Mouse (Mus musculus) natural killer cell, adult 2 months (primary cell): Measurements from ENCODE around the gene Gmppa.
A peak's percentile ranks its signal among the peaks of the same experiment; 100 is the strongest.

Source experiments
- DNase-seq, 2 experiments: peaks; one replicate each; pipeline ENCODE4 v3.0.0; 2022; ENCODE audit warnings: low spot score in 2 of 2

Gene Gmppa

DNA sequence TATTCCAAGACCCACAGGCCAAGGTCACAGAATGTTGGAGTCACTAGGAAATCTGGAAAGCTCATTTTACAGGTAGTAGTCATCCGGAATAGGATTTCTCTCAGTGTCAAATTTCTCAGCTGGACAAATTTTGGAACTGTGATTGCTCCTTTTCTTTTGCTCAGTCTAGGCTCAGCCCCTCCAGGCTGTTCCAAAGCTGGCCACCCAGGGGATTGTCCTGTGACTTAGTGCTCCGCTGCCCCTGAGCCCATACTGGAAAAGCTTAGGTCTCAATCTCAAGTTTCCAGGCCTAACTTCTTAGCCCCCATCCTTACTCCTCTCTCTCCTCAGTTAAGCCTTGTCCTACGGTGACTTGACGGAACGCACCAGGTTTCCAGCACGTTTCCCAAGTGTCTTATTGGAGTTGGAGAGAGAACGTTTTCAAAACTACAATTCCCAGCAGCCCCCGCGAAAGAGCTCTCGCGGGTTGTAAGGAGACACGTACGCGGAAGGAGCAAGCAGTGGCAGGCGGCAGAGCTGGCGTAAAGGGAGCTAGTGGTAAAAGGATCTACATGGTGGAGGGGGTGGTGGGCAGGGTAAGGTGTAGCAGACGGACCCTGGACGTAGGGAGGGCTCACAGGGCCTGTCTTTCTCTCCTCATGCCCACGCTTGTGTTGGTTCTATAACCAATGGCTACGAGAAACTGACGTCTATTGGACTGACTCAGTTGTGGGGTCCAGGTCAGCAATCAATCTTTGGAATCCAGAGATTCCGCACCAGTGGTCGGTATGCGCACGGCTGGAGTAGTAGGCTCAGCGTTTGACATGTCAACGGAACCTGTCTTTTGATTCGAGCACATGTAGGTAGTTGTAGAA is at the start of gene Gmppa:
Gene Gmppa (plus strand): TSS at position 456 of the 854 bp plus-strand sequence.
- peak; percentile 33 to 49 for DNase-seq

DNA sequence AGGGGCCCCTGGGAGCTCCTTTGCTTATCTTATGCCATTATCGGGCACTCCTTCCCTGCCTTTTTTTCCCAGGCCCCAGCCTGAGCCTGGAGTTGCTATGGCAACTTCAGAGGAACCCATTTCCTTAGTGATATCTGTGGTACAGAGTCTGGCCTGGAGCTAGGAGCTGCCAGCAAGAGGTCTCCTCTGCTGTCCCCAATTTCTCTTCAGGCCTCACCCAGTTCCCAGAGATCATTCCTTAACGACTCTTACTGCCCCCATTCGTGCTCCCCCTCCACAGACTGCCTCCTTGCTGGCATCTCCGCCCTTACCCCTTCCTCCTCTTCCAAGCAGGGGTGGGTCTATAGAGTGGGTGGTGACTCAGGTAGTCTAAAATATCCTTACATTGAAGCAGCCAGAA is 49.6 kb upstream of the Gmppa start:
- DNase-seq = no peak

DNA sequence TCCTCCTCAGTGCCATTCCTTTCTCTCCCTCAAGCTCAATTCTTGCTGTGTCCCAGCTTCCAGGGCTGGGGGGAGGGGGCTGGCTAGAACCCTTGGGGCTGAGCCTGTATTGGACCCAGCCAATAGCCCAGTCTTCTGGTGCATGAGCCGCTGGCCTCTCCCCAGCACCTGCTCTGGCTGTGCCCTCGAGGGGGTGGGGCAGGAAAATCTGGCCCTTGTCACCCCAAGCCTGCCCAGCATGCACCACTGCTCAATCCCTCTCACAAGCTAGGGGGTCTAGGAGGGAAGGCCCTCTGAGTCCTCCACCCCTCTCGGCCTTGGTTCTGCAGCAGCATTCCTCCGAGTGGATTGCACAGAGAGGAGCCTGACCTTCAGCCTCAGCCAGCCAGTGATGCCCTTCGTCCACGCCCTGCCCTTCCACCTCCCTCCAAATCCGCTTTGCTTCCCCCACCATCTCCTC is 48.2 kb upstream of the Gmppa start:
- DNase-seq = no peak

GRCm38 (mm10) chr1:75387929-75388897 is 47.5 kb upstream of the Gmppa start:
- DNase-seq = no peak

GRCm38 (mm10) chr1:75388898-75389515 is 46.7 kb upstream of the Gmppa start:
- DNase-seq = no peak

GRCm38 (mm10) chr1:75393139-75393538 is 42.6 kb upstream of the Gmppa start:
- no peak for DNase-seq

GRCm38 (mm10) chr1:75393846-75394245 is 41.9 kb upstream of the Gmppa start:
- DNase-seq = no peak

- DNase-seq = peak in 1 of 2 experiments; percentile 16
These were observed 36.8 kb upstream of the Gmppa start for GRCm38 (mm10) chr1:75398761-75399402.

GRCm38 (mm10) chr1:75399755-75400492 is 35.8 kb upstream of the Gmppa start:
- DNase-seq = no peak

DNA sequence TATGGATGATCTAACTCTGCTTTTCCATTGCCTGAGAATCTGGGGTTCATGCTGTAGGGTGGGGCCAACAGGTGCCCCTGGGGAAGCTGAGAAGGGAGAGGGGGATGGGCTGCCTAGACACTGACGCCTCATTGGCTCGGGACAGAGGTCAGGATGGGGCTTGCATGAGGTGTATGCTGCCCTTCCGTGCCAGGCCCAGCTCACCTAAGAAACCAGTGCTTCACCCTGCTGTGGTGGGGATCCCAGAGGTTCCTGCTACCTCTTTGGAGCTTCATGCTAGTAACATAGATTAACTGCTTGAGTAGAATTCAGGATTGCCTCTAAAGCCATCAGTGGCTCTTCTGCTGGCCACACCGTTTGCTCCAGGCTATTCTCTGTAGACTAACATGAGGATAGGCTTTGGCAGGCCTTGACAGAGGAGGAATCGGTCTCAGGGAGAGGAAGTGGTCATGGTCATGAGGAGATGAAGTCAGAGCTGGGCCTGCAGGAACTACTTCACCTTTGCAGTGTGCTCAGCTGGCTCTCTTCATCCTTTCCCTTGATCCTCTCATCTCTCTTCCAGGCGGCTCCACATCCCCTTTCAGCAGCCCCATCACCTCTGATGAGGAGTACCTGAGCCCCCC is 35.1 kb upstream of the Gmppa start:
- no peak for DNase-seq

- DNase-seq = no peak
These were observed 30.2 kb upstream of the Gmppa start for GRCm38 (mm10) chr1:75405547-75405946.

DNA sequence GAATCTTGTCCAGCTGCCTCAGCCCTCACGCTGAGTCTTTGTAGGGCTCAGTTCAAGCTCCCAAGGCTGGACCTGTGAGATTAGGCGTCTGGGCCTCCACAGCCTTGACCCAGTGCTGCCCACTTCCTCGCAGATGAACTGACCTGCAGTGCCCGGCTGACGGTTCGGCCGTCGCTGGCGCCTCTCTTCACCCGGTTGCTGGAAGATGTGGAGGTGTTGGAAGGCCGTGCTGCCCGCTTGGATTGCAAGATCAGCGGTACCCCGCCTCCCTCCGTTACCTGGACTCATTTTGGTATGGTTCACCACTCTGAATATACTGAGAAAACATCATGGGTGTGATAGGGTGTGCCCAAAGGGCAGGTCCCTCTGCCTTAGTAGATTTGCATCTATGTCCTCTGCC is 29.6 kb upstream of the Gmppa start:
- DNase-seq = no peak

DNA sequence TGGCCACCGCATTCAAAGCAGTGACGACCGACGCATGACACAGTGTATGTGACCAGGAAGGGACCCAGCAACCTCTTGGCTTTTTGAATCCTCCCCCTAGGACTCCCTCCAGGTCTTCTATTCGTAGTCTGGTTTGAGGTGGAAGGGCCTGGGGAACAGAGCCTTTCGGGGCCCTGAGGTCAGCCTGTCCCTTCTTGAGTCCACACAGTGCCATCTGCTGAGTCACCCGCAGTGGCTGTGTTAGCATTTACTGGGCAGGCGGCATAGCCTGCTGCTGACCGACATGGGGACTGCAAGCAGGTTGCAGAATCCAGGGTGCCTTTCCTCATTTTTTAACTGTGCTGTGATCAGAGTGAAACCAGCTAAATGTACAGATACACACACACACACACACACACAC is 28.7 kb upstream of the Gmppa start:
- DNase-seq = no peak

GRCm38 (mm10) chr1:75408210-75408609 is 27.5 kb upstream of the Gmppa start:
- DNase-seq = no peak

- DNase-seq = no peak
These were observed 25.8 kb upstream of the Gmppa start for GRCm38 (mm10) chr1:75409950-75410349.

DNA sequence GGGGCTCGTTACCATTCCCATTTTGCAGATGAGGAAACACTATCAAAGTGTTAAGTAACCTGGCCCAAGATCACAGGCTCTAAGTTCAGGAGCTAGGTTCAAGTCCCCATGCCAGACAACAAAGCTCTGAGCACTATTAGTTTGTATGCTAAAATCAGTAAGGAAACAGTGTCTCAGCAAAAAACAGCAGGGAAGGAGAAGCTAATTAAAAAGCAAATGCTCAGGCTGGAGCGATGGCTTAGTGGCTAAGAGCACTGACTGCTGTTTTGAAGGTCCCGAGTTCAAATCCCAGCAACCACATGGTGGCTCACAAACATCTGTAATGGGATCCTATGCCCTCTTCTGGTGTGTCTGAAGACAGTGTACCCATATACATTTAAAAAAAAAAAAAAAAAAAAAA is 23.5 kb upstream of the Gmppa start:
- no peak for DNase-seq

GRCm38 (mm10) chr1:75413749-75414148 is 22.0 kb upstream of the Gmppa start:
- peak in 1 of 2 experiments; percentile 21 for DNase-seq

DNA sequence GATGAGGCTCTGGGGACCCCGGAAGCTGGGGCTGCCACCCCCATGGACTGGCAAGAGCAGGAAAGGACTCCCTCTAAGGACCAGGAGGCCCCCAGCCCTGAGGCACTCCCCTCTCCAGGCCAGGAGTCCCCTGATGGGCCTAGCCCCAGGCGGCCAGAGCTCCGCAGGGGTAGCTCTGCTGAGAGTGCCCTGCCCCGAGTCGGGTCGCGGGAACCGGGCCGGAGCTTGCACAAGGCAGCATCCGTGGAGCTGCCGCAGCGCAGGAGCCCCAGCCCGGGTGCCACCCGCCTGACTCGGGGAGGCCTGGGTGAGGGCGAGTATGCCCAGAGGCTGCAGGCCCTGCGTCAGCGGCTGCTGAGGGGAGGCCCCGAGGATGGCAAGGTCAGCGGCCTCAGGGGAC is 13.9 kb upstream of the Gmppa start:
- DNase-seq = no peak

- DNase-seq = no peak
These were observed 13.4 kb upstream of the Gmppa start for GRCm38 (mm10) chr1:75422216-75422822.
